Mouse (Mus musculus): ENCODE data around the gene Tmem238. TPM values are rescaled to one million over a fixed set of nuclear protein-coding genes. Genes with fewer than 3 reads are reported as not detected.
A peak's percentile ranks its signal among the peaks of the same experiment; 100 is the strongest.

Gene Tmem238
- total RNA-seq, 2 experiments from 2014 or later: 6.5 to 12.1 TPM

- DNase-seq (ENCODE audit: low spot score in 2 of 2): no peak
Measured at GRCm38 (mm10) chr7:4748321-4748720, 41.1 kb downstream of the Tmem238 start.

DNA sequence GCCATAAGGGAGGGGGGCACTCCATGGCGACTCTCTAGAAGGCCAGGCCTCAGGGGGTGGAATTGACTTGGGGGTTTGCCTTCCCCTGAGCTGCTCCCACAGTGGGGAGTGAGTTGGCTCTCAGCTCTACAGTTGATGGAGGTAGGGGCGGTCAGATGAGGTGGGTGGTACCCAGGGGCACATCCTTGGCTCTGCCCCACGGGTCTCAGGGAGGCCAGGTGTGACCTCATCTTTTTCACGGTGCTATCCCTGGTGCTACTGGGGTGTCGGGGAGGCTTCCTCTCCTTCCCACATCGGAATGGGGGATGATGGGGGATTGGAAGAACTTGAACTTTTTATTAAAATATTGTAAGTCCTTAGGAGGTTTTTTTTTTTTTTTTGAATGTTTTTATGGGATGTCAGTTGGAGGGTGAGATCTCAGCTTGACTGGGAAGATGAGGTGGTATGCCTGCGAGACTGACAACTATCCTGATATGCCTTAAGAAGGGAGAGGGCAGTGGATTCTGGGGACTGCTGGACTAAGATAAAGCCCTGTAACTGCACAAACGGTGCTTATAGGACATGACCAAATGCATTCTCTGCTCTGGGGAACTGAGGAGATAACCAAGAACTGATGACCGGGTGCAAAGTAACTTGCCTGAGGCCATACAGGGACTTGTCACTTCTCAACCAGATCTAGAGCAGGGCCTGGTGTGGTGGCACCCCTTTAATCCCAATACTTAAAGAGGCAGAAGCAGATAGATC, 42.1 kb downstream of the Tmem238 start:
- no peak for DNase-seq (ENCODE audit: low spot score in 2 of 2)

- no peak for DNase-seq (ENCODE audit: low spot score in 2 of 2)
Measured at GRCm38 (mm10) chr7:4746326-4746980, 43.0 kb downstream of the Tmem238 start.

GRCm38 (mm10) chr7:4744886-4745285, 44.6 kb downstream of the Tmem238 start:
- DNase-seq (ENCODE audit: low spot score in 2 of 2): no peak

GRCm38 (mm10) chr7:4743354-4743753, 46.1 kb downstream of the Tmem238 start:
- no peak for DNase-seq (ENCODE audit: low spot score in 2 of 2)

DNA sequence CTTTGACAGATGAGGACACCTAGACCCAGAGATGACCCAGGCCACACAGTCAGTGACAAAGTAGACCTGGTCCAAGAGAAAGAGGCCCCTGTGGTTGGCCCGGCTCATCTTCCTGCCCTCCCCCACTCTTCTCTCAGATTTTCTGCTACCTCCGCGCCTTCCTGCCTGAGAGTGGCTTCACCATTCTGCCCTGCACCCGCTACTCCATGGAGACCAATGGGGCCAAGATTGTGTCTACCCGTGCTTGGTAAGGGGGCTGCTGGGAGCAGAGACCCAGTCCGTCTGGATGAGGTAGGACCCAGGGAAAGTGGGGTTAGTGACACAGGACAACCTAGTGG, 47.0 kb downstream of the Tmem238 start:
- no peak for DNase-seq (ENCODE audit: low spot score in 2 of 2)

GRCm38 (mm10) chr7:4741672-4742481, 47.6 kb downstream of the Tmem238 start:
- no peak for DNase-seq (ENCODE audit: low spot score in 2 of 2)

GRCm38 (mm10) chr7:4741151-4741550, 48.3 kb downstream of the Tmem238 start:
- DNase-seq (ENCODE audit: low spot score in 2 of 2): peak; percentile 31 to 46

GRCm38 (mm10) chr7:4740309-4740727, 49.1 kb downstream of the Tmem238 start:
- DNase-seq (ENCODE audit: low spot score in 2 of 2): no peak

DNA sequence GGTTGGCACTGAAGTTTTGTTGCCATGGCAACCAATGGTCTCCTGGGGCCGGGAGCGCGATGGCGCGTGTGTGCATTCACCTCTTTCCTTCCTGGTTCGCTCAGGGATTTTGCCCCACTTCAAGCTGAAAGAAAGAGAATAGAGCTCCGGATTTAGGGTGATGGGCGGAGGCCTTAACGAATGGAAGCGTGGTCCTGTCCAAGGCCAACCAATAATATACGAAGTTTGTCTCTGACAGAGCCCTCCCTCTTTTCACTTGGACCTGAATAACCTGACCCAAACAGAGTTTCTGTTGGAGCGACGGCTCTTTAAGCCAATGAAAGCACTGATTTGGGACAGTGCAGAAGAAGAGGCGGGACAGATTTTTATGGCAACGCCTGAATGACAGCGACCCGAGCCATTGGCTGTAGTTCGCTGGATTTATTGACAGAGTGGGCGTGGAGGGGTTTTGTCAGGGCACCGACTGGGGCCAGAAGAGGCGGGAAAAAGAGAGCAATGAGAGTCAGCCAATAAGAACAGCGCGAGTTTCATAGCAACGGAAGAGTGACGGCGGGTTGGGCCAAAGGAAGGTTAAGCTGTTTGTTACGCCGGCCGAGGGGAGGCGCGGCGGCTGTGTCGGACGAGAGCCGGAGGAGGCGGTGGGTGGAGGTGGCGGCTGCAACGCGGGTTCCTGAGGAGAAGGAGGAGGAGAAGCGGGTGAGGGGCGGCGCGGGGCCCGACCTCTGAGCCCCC, 49.7 kb downstream of the Tmem238 start, which contains the start of gene Kmt5c:
Gene Kmt5c, plus strand, starts transcription at position 572 of the 732 bp plus-strand sequence.
- DNase-seq (ENCODE audit: low spot score in 2 of 2): peak; percentile 87

DNA sequence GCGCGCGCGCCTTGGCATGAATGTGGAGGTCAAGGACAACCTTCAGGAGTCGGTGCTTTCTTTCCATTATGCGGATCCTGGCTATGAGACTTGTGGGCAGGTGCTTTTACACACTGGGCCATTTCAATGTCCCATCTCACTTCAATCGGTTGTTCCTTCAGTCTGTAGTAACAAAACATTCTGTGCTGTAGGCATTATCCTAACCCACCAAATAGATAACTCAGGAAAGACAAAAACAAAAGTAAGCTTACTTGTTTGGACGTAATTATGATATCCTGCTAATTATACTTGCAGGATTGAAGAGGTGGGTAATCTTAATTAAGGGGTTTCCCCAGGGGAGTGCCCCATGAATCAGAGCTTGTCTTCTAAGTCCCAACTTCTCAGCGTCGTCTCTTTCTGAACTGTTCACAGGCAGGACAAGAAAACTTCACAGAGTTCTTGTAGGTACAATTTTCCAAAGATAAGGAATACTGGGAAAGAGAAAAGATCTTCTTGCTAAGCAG, 50.4 kb downstream of the Tmem238 start:
- no peak for DNase-seq (ENCODE audit: low spot score in 2 of 2)

Other genes starting within 250 kb of the Tmem238 start
- gene Syt5, start 242.1 kb downstream of the Tmem238 start, total RNA-seq (2021): 1 to 10 TPM; 7.0 to 7.5 TPM
- not detected for gene Ptprh, start 185.6 kb downstream of the Tmem238 start, total RNA-seq (2021)
- gene Tmem86b, start 158.2 kb downstream of the Tmem238 start, total RNA-seq (2021): 1 to 10 TPM; 7.4 to 9.6 TPM
- gene Ppp6r1, start 130.6 kb downstream of the Tmem238 start, total RNA-seq (2021): 10 to 100 TPM; 79.2 to 98.8 TPM
- gene Hspbp1, start 104.6 kb downstream of the Tmem238 start, total RNA-seq (2021): 10 to 100 TPM; 47.8 TPM
- gene Brsk1, start 99.1 kb downstream of the Tmem238 start, total RNA-seq (2021): 1 to 10 TPM; 4.0 to 5.3 TPM
- gene Tmem150b, start 64.4 kb downstream of the Tmem238 start, total RNA-seq (2021): under 1 TPM; 0.36 to 0.38 TPM
- gene Kmt5c, start 49.5 kb downstream of the Tmem238 start, total RNA-seq (2021): 10 to 100 TPM; 34.5 to 35.3 TPM
- 10 to 100 TPM in 1 of 2 experiments, 1 to 10 TPM in 1; 7.6 to 10.6 TPM for gene Cox6b2, start 36.6 kb downstream of the Tmem238 start, total RNA-seq (2021)
- not detected for gene Fam71e2, start 18.4 kb downstream of the Tmem238 start, total RNA-seq (2021)
- gene Il11, start 6.8 kb downstream of the Tmem238 start, total RNA-seq (2021): under 1 TPM; 0.17 to 0.51 TPM
- gene Tmem190, start 6.7 kb downstream of the Tmem238 start, total RNA-seq (2021): not detected
- gene Rpl28, start 3.2 kb upstream of the Tmem238 start, total RNA-seq (2021): 100 to 1,000 TPM; 849 to 923 TPM
- gene Ube2s, start 22.9 kb upstream of the Tmem238 start, total RNA-seq (2021): 100 to 1,000 TPM; 119 to 128 TPM
- gene Shisa7, start 55.0 kb upstream of the Tmem238 start, total RNA-seq (2021): 1 to 10 TPM; 2.1 to 2.4 TPM
- 10 to 100 TPM in 1 of 2 experiments, 1 to 10 TPM in 1; 9.6 to 18.3 TPM for gene Isoc2b, start 80.6 kb upstream of the Tmem238 start, total RNA-seq (2021)
- gene Isoc2a, start 87.5 kb upstream of the Tmem238 start, total RNA-seq (2021): 10 to 100 TPM; 32.7 to 38.0 TPM
- gene Gm36210, start 116.9 kb upstream of the Tmem238 start, total RNA-seq (2021): not detected
- 10 to 100 TPM; 13.9 to 17.2 TPM for gene Zfp628, start 125.6 kb upstream of the Tmem238 start, total RNA-seq (2021)
- gene Nat14, start 132.4 kb upstream of the Tmem238 start, total RNA-seq (2021): 10 to 100 TPM in 1 of 2 experiments, 1 to 10 TPM in 1; 9.8 to 11.6 TPM
- gene Ssc5d, start 136.1 kb upstream of the Tmem238 start, total RNA-seq (2021): 1 to 10 TPM; 2.2 to 2.5 TPM
- 1 to 10 TPM in 1 of 2 experiments, under 1 TPM in 1; 0.96 to 2.5 TPM for gene Sbk2, start 174.8 kb upstream of the Tmem238 start, total RNA-seq (2021)
- under 1 TPM; 0.13 to 0.22 TPM for gene Sbk3, start 181.5 kb upstream of the Tmem238 start, total RNA-seq (2021)
- gene Zfp579, start 206.5 kb upstream of the Tmem238 start, total RNA-seq (2021): 10 to 100 TPM; 15.9 to 25.4 TPM
- 10 to 100 TPM; 10.2 to 11.5 TPM for gene Zfp524, start 224.8 kb upstream of the Tmem238 start, total RNA-seq (2021)
- 10 to 100 TPM; 21.7 to 22.5 TPM for gene Fiz1, start 225.0 kb upstream of the Tmem238 start, total RNA-seq (2021)
- not detected for gene Gm44973, start 225.8 kb upstream of the Tmem238 start, total RNA-seq (2021)
- 10 to 100 TPM; 24.4 to 24.5 TPM for gene Zfp865, start 230.7 kb upstream of the Tmem238 start, total RNA-seq (2021)
- gene Ccdc106, start 230.9 kb upstream of the Tmem238 start, total RNA-seq (2021): 1 to 10 TPM; 1.5 to 2.6 TPM
- gene 4632433K11Rik, start 244.5 kb upstream of the Tmem238 start, total RNA-seq (2021): not detected
- gene Zfp784, start 248.8 kb upstream of the Tmem238 start, total RNA-seq (2021): 1 to 10 TPM; 3.4 to 4.1 TPM

All from adrenal gland, adult 18-20 months (tissue).